Mouse (Mus musculus) spleen, adult 2 months (tissue): ENCODE results near the gene Ppp1r14c.

ENCODE experiments used
- CTCF ChIP-seq: fragments of 200-500 bp; IDR thresholded peaks from 2 replicates; pipeline ENCODE4 v1.5.1; 2011; ENCODE audit warnings: mild to moderate bottlenecking, inconsistent platforms; ENCODE audit not compliant: insufficient read depth, insufficient read length, insufficient replicate concordance; ENCODE audit errors: extremely low read depth
- POLR2A ChIP-seq: fragments of 200-500 bp; IDR thresholded peaks from 2 replicates; pipeline ENCODE4 v1.6.1; 2011; ENCODE audit warnings: low read depth, low read length, inconsistent platforms

GRCm38 (mm10) chr10:3397406-3397805, 31.5 kb downstream of the Ppp1r14c start:
- TF ChIP-seq POLR2A (no peak), CTCF (no peak)
